Mouse (Mus musculus) right cerebral cortex, postnatal 4 days (tissue): Measurements from ENCODE around the gene Pafah1b2.
A peak's percentile ranks its signal among the peaks of the same experiment; 100 is the strongest.

ENCODE experiments used
- DNase-seq: peaks from one replicate; pipeline ENCODE4 v3.0.0-alpha.2; 2022

The Pafah1b2 gene

DNA sequence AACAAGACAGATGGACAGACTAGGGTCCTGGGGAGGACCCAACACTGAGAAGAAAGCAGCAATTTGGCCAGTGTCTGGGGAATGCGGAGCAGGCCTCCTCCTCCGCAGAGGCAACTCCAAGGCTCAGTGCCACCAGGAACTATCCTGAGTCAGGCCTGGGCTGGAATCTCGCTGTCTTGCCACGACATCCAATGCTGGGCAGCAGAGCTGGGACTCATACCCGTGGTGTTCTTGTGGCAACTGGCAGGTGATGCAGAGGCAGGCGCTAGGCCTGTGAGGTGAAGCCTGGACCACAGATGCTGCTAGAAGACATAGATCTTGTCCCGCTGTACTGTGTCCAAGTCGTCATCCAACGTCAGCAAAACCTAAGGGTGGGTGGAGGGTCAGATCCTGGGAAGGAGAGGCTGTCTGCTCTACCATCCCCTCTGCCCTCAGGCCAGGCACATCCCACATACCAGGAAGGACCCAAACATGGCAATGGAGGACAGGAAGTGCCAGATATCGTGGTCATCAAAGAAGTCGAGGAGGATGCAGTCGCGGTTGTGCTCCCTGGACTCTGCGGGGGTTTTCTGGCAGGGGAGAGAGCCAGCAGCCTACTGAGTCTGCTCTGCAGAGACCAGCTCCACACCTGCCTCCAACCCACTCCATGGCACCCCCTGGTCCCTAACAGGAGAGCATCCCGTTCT, 73.4 kb downstream of the Pafah1b2 start:
- no peak for DNase-seq

GRCm38 (mm10) chr9:45938088-45938487, 74.4 kb downstream of the Pafah1b2 start:
- no peak for DNase-seq

GRCm38 (mm10) chr9:45936883-45937282, 75.6 kb downstream of the Pafah1b2 start:
- peak; percentile 50 for DNase-seq

DNA sequence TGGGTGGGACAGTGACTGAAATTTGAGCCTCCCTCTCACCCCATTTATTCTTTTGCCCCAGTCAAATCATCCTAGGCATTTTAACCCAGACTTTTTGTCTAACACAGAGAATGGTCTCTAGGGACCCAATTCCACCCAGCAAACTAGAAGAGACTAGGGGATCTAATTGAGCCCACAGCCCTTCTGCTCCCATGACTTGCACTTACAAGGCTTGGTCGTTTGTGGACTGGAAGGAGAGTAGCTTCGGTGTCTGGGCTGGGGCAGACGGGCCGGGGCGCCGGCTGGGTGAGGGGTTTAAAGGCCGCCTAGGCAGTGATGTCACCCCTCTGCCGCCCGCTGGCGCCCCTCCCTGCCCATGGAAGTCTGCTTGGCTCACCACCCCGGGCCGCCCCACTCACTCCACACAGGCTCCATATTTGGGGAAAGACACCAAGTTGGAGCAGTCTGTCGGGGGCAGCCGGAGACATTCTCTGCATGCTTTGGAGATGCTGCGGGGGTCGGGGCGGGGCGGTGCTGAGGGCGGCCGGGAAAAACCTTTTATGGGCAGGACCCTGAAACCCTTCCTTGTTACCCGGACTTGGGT, 76.8 kb downstream of the Pafah1b2 start, which contains the start of gene Tagln:
Tagln (minus strand) TSS at position 431 of the 583 bp plus-strand sequence.
- peak; percentile 27 for DNase-seq

GRCm38 (mm10) chr9:45932571-45933415, 79.7 kb downstream of the Pafah1b2 start:
- no peak for DNase-seq

DNA sequence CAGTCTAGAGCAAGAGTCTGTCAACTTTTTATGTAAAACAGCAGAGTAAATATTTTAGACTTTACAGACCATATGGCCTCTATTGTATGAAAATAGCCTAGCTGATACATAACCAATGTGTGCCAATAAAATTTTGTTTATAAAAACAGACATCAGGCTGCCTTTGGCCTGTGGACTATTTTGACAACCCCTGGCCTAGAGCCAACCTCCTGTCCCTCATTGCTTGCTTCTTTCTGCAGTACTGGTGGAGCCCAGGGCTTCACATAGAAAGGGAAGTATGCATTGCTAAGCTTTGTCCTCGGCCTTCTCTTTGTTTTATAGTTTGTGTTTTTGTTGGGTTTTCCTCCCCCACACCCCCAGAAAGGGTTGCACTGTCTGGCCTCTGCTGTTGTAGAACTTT, 80.5 kb downstream of the Pafah1b2 start:
- no peak for DNase-seq

DNA sequence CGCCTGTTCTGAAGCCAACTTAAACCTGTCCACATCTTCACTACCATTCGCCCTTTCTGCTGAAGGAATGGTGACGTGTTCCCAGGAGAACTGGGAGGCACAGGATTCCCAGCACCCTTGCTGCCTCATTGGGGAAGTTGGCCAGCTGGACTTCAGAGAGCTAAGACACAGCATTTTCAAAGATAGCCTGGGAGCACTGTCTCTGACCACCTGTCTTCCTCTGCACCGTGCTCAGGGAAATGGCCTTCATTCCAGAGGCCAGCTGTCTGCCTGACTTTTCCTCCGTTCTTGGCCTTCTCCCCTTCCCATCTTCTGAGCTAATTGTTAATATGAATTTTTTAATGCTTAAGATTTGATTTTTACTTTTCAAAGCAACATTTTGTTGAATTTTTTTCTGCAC, 83.2 kb downstream of the Pafah1b2 start:
- DNase-seq = no peak

- no peak for DNase-seq
Measured at GRCm38 (mm10) chr9:45919895-45920294, 92.6 kb downstream of the Pafah1b2 start.

DNA sequence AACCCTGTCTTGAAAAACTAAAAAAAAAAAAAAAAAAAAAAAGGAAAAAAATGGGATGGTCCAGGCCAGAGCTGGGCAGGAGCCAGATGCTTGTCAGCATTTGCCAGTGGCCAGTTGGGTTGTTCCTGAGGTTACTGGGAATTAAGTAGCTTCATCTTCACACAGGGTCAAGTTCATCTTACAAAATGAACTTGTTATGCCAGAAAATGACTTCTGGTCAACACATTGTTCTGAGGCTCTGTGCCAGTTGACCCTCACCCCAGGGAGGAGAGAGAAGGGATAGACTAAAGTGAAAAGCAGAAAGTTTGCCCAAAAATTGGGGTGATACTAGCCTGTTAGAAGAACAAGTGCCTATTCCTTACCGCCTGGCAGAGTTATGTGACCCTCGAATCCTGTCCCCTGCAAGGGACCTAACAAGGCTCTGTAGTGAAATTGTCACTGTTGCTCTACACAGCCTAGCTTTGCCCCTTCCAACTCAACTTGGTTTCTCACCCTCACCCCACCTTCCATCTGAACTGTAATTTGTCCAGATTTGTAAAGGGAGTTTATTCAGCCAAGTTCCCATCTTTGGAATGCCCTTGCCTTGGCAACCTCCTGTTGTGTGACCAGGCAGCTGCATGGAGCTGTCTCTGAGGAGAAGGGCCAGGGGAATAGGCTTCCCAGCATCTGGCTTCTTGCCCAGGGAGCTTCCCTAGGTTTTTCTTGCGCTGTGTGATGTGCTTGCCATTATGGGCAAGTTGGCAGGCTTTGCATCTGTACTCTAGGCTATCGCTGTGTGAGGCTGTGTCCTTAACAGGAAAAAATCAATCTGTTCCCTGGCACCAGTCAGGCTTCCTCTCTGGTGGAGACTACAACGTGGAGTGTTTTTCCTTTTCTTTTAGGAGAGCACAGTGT, 95.2 kb downstream of the Pafah1b2 start:
- peak; percentile 64 for DNase-seq

DNA sequence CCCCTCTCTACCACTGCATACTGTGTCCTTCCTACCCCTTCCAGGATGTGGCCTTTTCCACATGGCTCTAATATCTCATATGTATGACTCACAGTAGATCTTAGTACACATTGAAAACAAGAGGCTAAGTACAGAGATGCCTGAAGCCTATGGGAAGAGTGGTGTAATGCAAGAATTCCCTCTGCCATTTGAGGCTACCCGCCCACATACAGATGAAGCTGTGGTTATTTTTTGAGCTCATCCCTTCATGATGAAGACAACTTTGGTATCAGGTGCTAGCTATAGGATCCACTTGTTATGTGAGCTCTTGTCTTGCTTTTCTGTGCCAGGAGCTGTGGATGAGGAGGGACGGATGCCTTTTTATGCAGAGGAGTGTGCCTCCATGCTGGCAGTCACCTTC, 96.8 kb downstream of the Pafah1b2 start:
- no peak for DNase-seq
